Mouse (Mus musculus): ENCODE data around the gene Meis1.

The Meis1 gene

GRCm38 (mm10) chr11:18947434-18947833 lies 71.4 kb downstream of the Meis1 start:
- DNase-seq = peak in 1 of 2 experiments; percentile 42

DNA sequence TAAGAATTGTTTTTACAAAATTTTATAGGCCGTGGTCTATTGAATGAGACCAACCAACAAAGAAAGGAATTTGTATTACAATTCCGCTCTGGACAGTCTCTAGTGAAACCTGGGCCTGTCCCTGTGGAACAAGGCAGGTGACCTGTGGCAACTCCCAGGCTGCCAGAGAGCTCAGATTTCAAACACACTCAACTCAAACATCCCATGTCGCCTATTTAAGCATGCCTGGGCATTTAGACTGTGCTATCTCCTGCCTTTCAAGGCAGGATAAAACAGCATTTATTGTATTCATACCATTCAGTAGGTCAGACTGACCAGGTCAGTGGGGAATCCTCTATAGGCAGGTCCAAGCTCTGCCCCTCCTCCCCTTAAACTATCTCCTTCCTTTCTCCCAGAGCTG lies 73.0 kb downstream of the Meis1 start:
- DNase-seq = no peak

- no peak for DNase-seq
Observed at GRCm38 (mm10) chr11:18944972-18945625, 73.7 kb downstream of the Meis1 start.

GRCm38 (mm10) chr11:18944209-18944608 lies 74.6 kb downstream of the Meis1 start:
- DNase-seq = no peak

- DNase-seq = no peak
Observed at GRCm38 (mm10) chr11:18942990-18943389, 75.8 kb downstream of the Meis1 start.

- no peak for DNase-seq
Observed at GRCm38 (mm10) chr11:18940916-18941315, 77.9 kb downstream of the Meis1 start.

- no peak for DNase-seq
Observed at GRCm38 (mm10) chr11:18934921-18935320, 83.9 kb downstream of the Meis1 start.

DNA sequence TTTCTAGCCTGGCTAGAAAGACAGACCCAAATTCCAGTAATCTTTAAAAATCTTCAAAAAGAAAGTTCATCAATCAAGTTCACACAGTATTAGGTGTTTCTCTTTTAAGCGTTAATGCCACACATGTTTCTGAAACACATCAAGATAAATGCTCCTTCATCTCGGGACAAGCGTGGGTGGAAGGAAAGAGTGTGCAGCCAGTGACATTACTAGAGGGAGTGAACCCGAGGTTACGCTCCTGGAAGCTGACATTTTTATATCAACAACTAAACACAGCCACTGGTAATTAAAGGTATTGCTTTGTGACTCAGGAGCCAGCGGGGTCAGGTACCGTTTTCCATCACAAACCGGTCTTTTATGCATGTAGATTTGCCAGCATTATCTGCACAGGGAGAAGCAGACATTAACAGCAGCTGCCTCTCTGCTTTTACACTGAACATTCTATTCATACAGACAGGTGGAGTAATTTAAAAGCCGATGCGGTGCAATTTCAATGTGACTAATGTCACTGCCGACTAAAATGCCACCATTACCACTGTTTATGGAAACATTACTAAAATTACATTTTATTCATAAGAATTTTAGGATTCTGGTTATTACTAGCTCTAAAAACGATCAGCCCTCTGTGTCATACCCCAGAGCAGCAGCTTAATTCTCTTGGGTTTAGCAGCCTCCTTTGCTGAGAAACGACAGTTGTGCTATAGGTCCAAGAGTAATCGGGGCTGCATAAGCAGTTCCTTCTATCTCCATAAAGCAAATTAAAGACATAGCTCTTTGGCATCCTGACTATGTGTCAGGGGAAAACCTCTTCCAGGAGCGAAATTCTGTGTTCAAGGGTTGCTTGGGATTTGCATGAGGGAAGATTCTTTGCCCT lies 87.5 kb downstream of the Meis1 start:
- DNase-seq = no peak

DNA sequence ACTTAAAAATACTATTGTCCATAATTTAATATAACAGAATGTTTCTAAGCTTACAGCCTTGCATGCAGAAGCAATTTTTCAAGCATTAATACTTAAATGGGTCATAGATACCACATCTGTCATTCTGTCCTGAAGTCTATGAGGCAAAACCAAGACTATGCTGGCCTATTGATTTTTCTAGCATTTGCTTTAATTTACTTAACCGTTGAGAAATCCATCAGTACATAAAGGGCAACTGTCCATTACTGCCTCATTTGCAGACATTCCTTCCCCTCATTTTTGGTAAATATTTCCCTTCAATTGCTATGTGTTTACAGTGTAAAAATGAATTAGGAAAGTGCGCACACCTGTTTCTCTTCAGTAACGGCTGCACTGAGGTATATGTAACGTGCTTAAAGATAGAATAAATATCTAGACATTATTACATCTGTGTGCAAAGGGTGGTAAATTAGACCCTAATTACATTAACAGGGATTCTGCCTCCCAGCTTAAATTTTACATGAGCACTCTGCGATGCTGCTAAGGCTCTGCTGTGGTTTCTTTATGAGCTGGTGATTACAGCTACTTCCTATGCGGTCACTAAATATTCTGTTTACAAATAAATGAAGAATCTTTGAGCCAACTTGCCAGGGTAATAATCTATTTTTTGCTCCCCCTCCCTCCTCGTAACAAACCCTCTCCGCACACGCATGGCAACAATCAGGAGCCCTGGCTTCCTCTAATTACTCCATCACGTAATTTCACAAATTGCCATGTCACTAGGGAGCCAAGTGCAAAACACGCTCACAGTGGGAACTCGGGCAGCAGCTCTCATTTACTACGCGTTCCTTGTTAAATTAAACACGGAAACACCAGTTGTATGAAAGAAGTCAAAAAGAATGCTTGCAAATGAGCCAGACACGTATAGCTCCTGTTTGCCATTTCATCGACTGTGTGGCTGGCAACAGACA lies 88.7 kb downstream of the Meis1 start:
- DNase-seq = no peak

DNA sequence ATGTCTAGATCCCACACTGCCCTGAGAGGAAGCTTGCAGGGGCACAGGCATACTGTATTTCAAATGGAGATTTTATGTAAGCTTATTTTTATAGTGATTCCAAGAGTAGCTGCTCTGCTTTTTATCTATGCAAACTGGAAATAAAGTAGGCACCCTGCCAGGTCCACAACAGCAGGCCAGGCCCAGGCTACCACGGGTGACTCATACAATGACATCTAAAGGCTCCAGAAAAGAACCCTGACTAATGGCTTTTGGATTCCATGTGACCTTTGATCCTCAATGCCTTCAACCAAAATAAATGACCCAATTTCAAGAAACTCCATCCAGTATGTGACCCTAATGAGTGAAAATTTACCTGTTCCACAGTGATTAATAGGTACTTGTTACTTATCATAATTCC lies 91.4 kb downstream of the Meis1 start:
- DNase-seq = peak; percentile 72 to 73

GRCm38 (mm10) chr11:18926798-18927197 lies 92.0 kb downstream of the Meis1 start:
- DNase-seq = no peak

- DNase-seq = no peak
Observed at GRCm38 (mm10) chr11:18924583-18925334, 94.0 kb downstream of the Meis1 start.

- no peak for DNase-seq
Observed at GRCm38 (mm10) chr11:18923274-18923673, 95.5 kb downstream of the Meis1 start.

GRCm38 (mm10) chr11:18920651-18921050 lies 98.1 kb downstream of the Meis1 start:
- no peak for DNase-seq

- no peak for DNase-seq
Observed at GRCm38 (mm10) chr11:18919162-18919762, 99.5 kb downstream of the Meis1 start.

DNA sequence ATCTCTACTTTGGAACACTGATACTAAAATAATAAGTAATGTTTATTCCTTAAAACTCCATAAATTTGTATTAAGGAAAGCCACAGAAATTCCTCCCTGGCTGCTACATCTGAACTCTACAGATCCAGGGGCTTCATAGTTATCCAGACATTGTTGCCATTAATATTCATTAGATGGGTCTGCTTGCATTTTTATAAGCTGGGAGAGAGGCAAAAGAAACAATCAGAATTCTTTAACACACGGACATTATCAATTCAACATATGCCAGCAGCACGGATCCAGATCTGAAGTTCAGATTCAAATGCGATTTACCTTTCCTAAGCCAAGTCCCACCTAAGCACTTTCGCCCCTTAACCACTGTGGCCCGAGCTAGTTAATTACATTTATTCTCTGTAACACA lies 100.9 kb downstream of the Meis1 start:
- no peak for DNase-seq

DNA sequence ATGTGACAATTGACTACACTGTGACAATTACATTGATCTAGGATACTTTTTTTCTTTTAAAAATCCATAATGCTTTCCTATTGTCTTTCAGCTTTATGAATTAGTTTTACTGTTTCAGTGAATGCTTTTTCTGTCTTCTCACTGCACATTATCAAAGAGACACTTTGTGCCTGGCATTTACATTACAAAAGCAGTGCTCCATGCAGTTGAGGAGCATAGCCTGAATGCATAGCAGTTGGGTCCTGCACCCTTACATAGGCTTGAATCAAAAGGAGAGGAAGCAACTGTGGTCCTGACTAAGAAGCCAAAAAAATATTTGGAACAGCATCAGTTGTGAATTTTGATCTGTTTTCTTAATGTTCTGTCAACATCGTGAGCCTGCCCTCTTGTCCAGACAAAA lies 105.5 kb downstream of the Meis1 start:
- DNase-seq = no peak

- no peak for DNase-seq
Observed at GRCm38 (mm10) chr11:18912311-18913019, 106.3 kb downstream of the Meis1 start.

GRCm38 (mm10) chr11:18906866-18907265 lies 111.9 kb downstream of the Meis1 start:
- no peak for DNase-seq

GRCm38 (mm10) chr11:18905431-18905830 lies 113.4 kb downstream of the Meis1 start:
- no peak for DNase-seq

- no peak for DNase-seq
Observed at GRCm38 (mm10) chr11:18904880-18905279, 113.9 kb downstream of the Meis1 start.

Data from cerebellum, adult 18-20 months (tissue).